Mouse (Mus musculus) spleen, postnatal 0 days (tissue): ENCODE measurements around the gene Tgm1. TPM values are rescaled to one million over a fixed set of nuclear protein-coding genes. Genes with fewer than 3 reads are reported as not detected.

Experiments used
- polyA plus RNA-seq: library from polyadenylated mRNA; unstranded; fragments of >200 nt; fragmentation: Nextera tagmentation; extraction: Ambion mirVana; gene quantifications from 2 replicates; pipeline ENCODE4 v1.2.1, GENCODE M21; 2015

The Tgm1 gene
- 1.5 and 2.0 TPM in 2 replicates for polyA plus RNA-seq

DNA sequence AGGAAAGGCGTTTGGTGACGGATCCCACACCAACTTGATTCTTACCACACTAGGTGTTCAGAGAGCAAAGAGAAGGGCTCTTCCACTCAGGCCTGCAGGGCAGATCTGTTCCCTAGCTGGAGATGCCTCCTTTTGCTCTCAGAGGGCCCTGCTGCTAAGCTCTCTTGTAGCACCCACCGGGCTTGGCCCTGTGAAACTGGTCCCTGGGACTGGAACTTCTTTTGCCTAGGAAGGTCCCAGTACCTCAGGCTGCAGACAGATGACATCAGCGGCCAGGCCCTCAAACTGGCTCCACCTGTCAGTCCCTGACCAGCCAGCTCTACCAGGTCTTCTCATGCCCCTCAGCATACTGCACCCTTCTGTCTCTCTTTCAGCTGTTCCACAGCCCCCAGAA is at the start of gene Tgm1:
Gene Tgm1 (minus strand): TSS at position 198 of the 394 bp plus-strand sequence.

DNA sequence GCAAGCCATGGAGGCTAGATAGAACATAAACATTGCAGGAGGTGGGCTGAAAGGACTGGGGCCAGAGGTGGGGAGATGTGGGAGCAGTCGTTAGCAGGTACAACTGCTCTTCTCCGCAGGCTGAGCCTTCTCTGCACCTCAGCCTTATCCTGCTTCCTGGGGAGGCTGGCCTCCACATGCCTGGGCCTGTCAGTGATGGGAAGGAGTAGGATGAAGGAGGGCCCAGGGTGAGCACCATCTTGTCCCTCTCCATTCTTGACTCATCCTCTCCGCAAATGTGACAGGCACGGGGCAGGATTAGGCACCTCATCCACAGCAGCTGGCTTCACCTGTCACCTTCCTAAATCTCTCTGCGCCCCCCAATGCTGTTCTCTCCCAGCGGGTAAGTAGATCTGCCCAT is 47.4 kb upstream of the Tgm1 start, which contains the start of gene Ltb4r2:
Gene Ltb4r2 (plus strand): TSS at position 266 of the 400 bp plus-strand sequence.

DNA sequence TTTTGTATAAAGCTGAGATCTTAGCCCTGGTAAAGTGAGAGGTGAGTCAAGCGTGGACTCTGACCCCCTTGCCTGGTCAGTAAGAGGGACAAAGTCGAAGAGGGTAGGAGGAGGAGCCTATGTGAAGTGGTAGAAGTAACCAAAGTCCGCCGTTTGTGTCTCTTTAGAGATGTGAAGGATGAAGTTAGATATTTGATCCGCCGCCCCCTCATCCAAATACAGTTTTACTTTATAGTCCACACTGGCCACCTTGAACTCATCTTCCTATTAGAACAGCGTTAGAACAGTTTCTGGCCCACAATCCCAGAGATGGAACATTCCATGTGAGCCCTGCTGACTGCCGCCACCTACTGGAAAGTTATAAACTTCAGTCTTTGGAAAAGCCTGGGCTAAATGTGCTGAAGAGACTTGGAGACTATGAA is 44.6 kb upstream of the Tgm1 start, which contains the start of gene Cideb:
Gene Cideb (minus strand): TSS at position 96 of the 422 bp plus-strand sequence.

GRCm38 (mm10) chr14:55745180-55745860 is 31.6 kb upstream of the Tgm1 start, which contains the start of the genes Dhrs1 and Nop9:
TSS of gene Dhrs1 (minus strand) at chr14:55745690.
TSS of gene Nop9 (plus strand) at chr14:55745693.

DNA sequence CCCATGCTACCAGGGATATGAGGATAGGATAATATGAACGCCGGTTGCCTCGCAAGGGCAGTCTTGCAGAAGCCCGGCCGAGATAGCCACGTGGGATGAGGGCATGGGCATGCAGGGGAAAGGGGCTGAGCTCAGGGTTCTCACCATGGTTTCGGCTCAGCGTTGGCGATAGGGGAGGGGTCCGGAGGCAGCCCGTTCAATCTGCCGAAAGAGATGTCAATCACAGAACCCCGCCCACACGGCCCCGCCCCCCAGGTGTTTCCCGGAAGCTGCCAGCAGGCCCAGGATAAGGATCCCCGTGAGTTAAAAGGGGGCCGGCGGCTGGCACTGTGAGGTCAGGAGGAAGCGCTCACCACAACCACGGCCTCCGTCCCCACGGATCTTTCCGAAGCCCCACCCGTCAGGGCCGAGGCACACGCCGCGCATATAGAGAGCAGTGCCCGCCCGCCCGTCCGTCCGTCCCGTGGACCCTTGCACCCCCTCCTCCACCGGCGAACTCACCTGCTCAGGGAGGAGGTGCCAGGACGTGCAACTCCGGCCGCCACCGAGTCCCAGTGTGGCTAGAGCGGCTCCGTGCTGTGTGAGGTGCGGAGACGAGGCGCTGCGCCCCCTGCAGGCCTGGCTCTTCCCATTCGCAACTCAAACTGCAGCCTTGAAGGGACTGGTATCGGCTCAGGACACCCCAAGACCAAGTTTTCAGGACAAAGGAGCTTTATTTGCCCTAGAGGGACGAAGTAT is 8.1 kb upstream of the Tgm1 start, which contains the start of gene Rabggta:
Gene Rabggta (minus strand): TSS at position 564 of the 738 bp plus-strand sequence.

DNA sequence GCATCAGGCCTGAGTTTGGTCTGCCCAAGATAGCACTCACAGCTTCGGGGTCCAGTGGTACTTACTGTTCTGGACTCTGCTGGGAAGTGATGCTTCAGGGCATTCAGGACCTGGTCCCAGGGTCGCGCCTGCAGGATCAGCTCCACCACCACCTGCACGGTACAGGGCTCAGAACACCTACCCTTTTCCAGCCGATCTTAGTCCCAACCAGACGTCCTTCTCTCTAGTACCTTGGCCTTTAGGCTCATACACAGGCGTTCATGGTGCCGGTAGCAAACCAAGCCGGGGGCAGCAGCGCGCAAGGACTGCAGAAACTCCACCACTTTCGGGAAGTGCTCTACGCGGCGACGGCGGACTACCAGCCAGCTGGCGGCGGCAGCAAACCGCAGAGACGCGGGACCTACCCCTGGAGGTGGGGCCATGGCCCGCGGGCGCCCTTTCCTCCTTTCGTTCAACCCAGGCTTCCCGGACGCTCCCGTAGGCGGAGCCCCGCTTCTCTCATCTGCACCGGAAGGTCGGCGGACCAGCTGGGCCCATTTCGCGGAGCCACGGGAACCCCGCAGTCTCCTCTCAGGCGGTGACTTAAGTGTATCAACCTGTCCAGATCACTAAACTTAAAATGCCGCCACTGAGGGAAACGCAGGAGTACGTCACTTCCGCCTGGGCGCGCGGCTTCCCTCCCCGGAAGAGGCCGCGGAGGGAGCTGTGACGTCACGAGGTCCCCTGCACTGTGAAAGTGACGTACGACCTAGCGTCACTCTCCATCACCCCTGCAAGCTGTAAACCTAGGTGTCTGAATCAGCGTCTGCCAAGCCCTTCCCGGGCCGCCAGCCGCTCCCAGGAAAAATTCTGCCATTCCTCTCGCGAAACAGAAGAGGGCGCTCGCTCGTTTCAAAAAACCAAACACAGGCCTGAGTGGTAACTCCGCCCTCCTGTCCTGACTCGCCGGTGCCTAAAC is 32.3 kb downstream of the Tgm1 start, which contains the start of gene Tinf2:
Gene Tinf2 (minus strand): TSS at position 661 of the 958 bp plus-strand sequence.

DNA sequence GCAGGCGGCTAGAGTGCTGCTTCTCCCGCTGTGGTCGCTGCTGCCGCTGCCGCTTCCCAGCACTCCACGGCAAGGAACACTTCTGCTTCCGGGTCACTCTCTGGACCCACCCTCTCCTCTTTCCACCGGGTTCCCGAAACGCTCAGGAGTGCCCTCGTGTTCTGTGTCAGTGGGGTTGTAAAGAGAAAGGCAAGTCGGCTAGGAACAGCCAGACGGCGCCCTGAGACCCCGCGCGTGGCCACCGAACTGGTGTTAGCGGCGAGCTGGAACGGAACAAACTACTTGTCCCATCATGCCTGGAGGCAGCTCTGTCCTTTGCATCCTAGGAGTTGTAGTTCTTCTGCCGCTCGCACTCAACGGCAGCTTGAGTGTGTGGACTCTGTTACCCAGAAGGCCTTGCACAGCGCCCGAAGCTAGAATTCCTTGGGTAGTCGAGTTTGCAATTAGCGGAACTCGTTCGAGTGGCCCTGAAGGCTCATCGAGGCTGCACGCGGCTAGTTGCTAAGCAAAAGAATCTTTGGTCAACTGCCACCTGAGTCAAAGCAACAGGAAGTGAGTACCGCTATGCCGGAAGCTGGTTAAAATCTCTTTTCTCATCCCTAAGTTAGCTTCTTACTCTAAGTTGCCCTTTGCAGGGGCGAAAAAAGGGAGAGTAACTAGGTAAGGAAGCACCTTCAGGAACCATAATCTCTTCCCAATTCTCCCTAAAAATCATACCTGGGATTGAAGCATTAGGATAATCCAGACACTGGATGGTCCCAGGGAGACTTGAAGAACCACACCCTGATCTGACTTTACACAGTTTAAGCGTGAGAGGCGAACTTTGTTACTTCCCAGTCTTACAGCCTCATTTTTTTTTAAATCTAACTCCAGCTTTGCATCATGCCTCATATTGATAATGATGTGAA is 41.6 kb downstream of the Tgm1 start, which contains the start of the genes Gmpr2 and Nedd8:
Gene Gmpr2 (plus strand): TSS at position 109 of the 908 bp plus-strand sequence.
Gene Nedd8 (minus strand): TSS at position 292 of the 908 bp plus-strand sequence.

DNA sequence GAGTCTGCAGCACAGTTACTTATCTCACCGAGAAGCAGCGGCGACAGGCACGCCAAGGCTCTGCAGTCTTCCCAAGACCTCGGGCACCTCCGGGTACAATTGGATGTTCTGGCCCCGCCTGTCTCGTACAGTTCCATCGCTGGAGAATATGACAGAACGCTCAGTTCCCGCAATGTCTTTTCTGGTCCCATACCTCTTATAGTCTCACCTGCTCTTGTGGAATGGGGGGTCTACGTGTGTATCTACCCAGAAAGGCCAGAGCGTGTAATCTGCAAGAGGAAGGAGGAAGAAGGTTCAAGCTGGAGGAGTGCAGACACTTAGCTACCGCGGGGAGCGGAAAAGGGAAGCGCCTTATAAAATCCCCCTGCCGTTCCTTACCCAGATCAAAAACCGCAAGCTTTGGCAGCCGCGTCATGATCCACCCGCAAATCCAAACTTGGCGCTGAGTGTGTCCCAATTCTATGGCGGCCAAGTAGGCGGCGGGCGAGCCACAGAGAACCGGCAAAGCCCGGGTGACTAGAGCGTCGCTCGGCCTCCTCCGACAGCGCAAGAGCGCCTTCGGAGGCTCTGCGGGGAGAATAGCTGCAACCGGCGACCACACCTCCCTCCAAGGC is 53.7 kb downstream of the Tgm1 start, which contains the start of gene Mdp1:
Gene Mdp1 (minus strand): TSS at position 549 of the 614 bp plus-strand sequence.

Other genes starting within 250 kb of the Tgm1 start
- gene Dhrs4, start 235.2 kb downstream of the Tgm1 start, polyA plus RNA-seq, result 69.5 and 75.3 TPM in 2 replicates
- 0.37 and 0.76 TPM in 2 replicates for gene Carmil3, start 223.3 kb downstream of the Tgm1 start, polyA plus RNA-seq
- 0.10 and 0.12 TPM in 2 replicates for gene Cpne6, start 203.5 kb downstream of the Tgm1 start, polyA plus RNA-seq
- not detected in 2 replicates for gene Nrl, start 188.9 kb downstream of the Tgm1 start, polyA plus RNA-seq
- gene Pck2, start 173.7 kb downstream of the Tgm1 start, polyA plus RNA-seq, result 74.2 and 76.3 TPM in 2 replicates
- gene Dcaf11, start 153.9 kb downstream of the Tgm1 start, polyA plus RNA-seq, result 36.9 and 41.9 TPM in 2 replicates
- gene A730061H03Rik, start 153.5 kb downstream of the Tgm1 start, polyA plus RNA-seq, result 2.7 and 3.2 TPM in 2 replicates
- 0.37 and 0.45 TPM in 2 replicates for gene Fitm1, start 138.3 kb downstream of the Tgm1 start, polyA plus RNA-seq
- 145 and 162 TPM in 2 replicates for gene Psme1, start 135.8 kb downstream of the Tgm1 start, polyA plus RNA-seq
- gene Emc9, start 128.6 kb downstream of the Tgm1 start, polyA plus RNA-seq, result 46.7 and 47.4 TPM in 2 replicates
- 233 and 255 TPM in 2 replicates for gene Psme2, start 122.8 kb downstream of the Tgm1 start, polyA plus RNA-seq
- gene Rnf31, start 122.2 kb downstream of the Tgm1 start, polyA plus RNA-seq, result 16.4 and 19.3 TPM in 2 replicates
- 34.6 and 38.5 TPM in 2 replicates for gene Irf9, start 110.4 kb downstream of the Tgm1 start, polyA plus RNA-seq
- gene Rec8, start 95.9 kb downstream of the Tgm1 start, polyA plus RNA-seq, result 5.8 and 7.8 TPM in 2 replicates
- 24.1 and 28.0 TPM in 2 replicates for gene Ipo4, start 78.0 kb downstream of the Tgm1 start, polyA plus RNA-seq
- gene Gm49378, start 76.0 kb downstream of the Tgm1 start, polyA plus RNA-seq, result 0.64 and 1.7 TPM in 2 replicates
- gene Tm9sf1, start 70.1 kb downstream of the Tgm1 start, polyA plus RNA-seq, result 56.5 and 57.4 TPM in 2 replicates
- gene Tssk4, start 63.7 kb downstream of the Tgm1 start, polyA plus RNA-seq, result 0.56 and 0.63 TPM in 2 replicates
- gene Mdp1, start 53.4 kb downstream of the Tgm1 start, polyA plus RNA-seq, result 30.4 TPM in 2 replicates
- 27.5 and 30.5 TPM in 2 replicates for gene Gmpr2, start 42.0 kb downstream of the Tgm1 start, polyA plus RNA-seq
- 303 and 330 TPM in 2 replicates for gene Nedd8, start 41.8 kb downstream of the Tgm1 start, polyA plus RNA-seq
- gene Tinf2, start 32.1 kb downstream of the Tgm1 start, polyA plus RNA-seq, result 25.8 and 29.4 TPM in 2 replicates
- 9.9 and 14.2 TPM in 2 replicates for gene Rabggta, start 8.3 kb upstream of the Tgm1 start, polyA plus RNA-seq
- gene Dhrs1, start 31.8 kb upstream of the Tgm1 start, polyA plus RNA-seq, result 29.1 and 35.1 TPM in 2 replicates
- 28.7 and 31.5 TPM in 2 replicates for gene Nop9, start 31.8 kb upstream of the Tgm1 start, polyA plus RNA-seq
- gene Cideb, start 44.5 kb upstream of the Tgm1 start, polyA plus RNA-seq, result 0.23 TPM in 1 of 2 replicates, not detected in the other
- 0.49 and 0.78 TPM in 2 replicates for gene Ltb4r2, start 47.5 kb upstream of the Tgm1 start, polyA plus RNA-seq
- gene Ltb4r1, start 52.0 kb upstream of the Tgm1 start, polyA plus RNA-seq, result 33.2 and 51.6 TPM in 2 replicates
- gene Adcy4, start 70.2 kb upstream of the Tgm1 start, polyA plus RNA-seq, result 1.9 and 3.1 TPM in 2 replicates
- gene Ripk3, start 74.9 kb upstream of the Tgm1 start, polyA plus RNA-seq, result 28.4 and 31.4 TPM in 2 replicates
- 4.8 and 7.3 TPM in 2 replicates for gene Nfatc4, start 109.2 kb upstream of the Tgm1 start, polyA plus RNA-seq
- gene Nynrin, start 140.1 kb upstream of the Tgm1 start, polyA plus RNA-seq, result 1.6 and 2.8 TPM in 2 replicates
- gene Cbln3, start 170.5 kb upstream of the Tgm1 start, polyA plus RNA-seq, result 0.05 and 0.22 TPM in 2 replicates
- 7.6 and 10.2 TPM in 2 replicates for gene Khnyn, start 171.0 kb upstream of the Tgm1 start, polyA plus RNA-seq
- gene Sdr39u1, start 186.4 kb upstream of the Tgm1 start, polyA plus RNA-seq, result 22.0 and 25.5 TPM in 2 replicates
- 249 and 554 TPM in 2 replicates for gene Cma1, start 230.7 kb upstream of the Tgm1 start, polyA plus RNA-seq
- gene Cma2, start 237.1 kb upstream of the Tgm1 start, polyA plus RNA-seq, result 0.45 and 0.92 TPM in 2 replicates